Mouse (Mus musculus) myocyte (in vitro differentiated cells): Measurements from ENCODE around the gene Bicc1. TPM values are rescaled to one million over a fixed set of nuclear protein-coding genes. Genes with fewer than 3 reads are reported as not detected.

ENCODE experiments used
- H3K27me3 ChIP-seq: one replicate; pipeline ENCODE4 v1.6.1; 2011; ENCODE audit not compliant: control insufficient read depth, insufficient read depth, insufficient read length
- H3K36me3 ChIP-seq: one replicate; pipeline ENCODE4 v1.6.1; 2011; ENCODE audit not compliant: control insufficient read depth, insufficient read depth
- H3K4me2 ChIP-seq: one replicate; pipeline ENCODE4 v1.6.1; 2011; ENCODE audit warnings: low read depth, control low read depth
- H3K4me3 ChIP-seq: one replicate; pipeline ENCODE4 v1.5.1; 2011; ENCODE audit warnings: mild to moderate bottlenecking, control low read depth, moderate library complexity
- H3K79me2 ChIP-seq: one replicate; pipeline ENCODE4 v1.6.1; 2011; ENCODE audit not compliant: control insufficient read depth, insufficient read depth
- H3ac ChIP-seq: one replicate; pipeline ENCODE4 v1.6.1; 2011; ENCODE audit not compliant: control insufficient read depth, insufficient read length
- CEBPB ChIP-seq: IDR thresholded peaks from 2 replicates; pipeline ENCODE4 v1.6.1; 2011; ENCODE audit warnings: mild to moderate bottlenecking, moderate library complexity; ENCODE audit not compliant: poor library complexity, insufficient read depth, severe bottlenecking
- E2F4 ChIP-seq: IDR thresholded peaks from one replicate; pipeline ENCODE4 v1.6.1; 2011; ENCODE audit warnings: mild to moderate bottlenecking, control low read depth, moderate library complexity; ENCODE audit not compliant: insufficient read depth
- MAX ChIP-seq: IDR thresholded peaks from one replicate; pipeline ENCODE4 v1.6.1; 2011; ENCODE audit warnings: low read depth, mild to moderate bottlenecking, control low read depth
- MYOD1 ChIP-seq, 3 experiments: IDR thresholded peaks; one replicate each; pipeline ENCODE4 v1.6.1; 2011; ENCODE audit warnings: control low read depth in 2 of 3, low read depth in 2 of 3, mild to moderate bottlenecking in 2 of 3, moderate library complexity in 1 of 3; ENCODE audit not compliant: insufficient read length in 2 of 3, control insufficient read depth in 1 of 3
- MYOG ChIP-seq, 3 experiments: IDR thresholded peaks; one replicate each; pipeline ENCODE4 v1.6.1; 2011; ENCODE audit warnings: control low read depth in 2 of 3, low read depth in 2 of 3, mild to moderate bottlenecking in 2 of 3; ENCODE audit not compliant: insufficient read length in 2 of 3, control insufficient read depth in 1 of 3, insufficient read depth in 1 of 3
- POLR2A ChIP-seq: IDR thresholded peaks from one replicate; pipeline ENCODE4 v1.6.1; 2011; ENCODE audit warnings: low read depth, mild to moderate bottlenecking, control low read depth, moderate library complexity; ENCODE audit not compliant: insufficient read length
- POLR2AphosphoS2 ChIP-seq: IDR thresholded peaks from one replicate; pipeline ENCODE4 v1.6.1; 2011; ENCODE audit warnings: low read depth, control low read depth; ENCODE audit not compliant: insufficient read length
- REST ChIP-seq: IDR thresholded peaks from one replicate; pipeline ENCODE4 v1.6.1; 2011; ENCODE audit warnings: mild to moderate bottlenecking, control low read depth, moderate library complexity; ENCODE audit not compliant: insufficient read depth, insufficient read length
- SRF ChIP-seq: IDR thresholded peaks from one replicate; pipeline ENCODE4 v1.6.1; 2011; ENCODE audit warnings: low read depth; ENCODE audit not compliant: control insufficient read depth, insufficient read length
- TCF12 ChIP-seq: IDR thresholded peaks from one replicate; pipeline ENCODE4 v1.6.1; 2011; ENCODE audit warnings: mild to moderate bottlenecking, control low read depth; ENCODE audit not compliant: poor library complexity, insufficient read depth, severe bottlenecking
- TCF3 ChIP-seq: IDR thresholded peaks from one replicate; pipeline ENCODE4 v1.6.1; 2011; ENCODE audit warnings: low read depth, control low read depth; ENCODE audit not compliant: insufficient read length
- USF1 ChIP-seq: IDR thresholded peaks from one replicate; pipeline ENCODE4 v1.6.1; 2011; ENCODE audit warnings: low read depth, mild to moderate bottlenecking, control low read depth, moderate library complexity
- polyA plus RNA-seq: library from polyadenylated mRNA; unstranded; fragments of >200 nt; fragmentation: generic; extraction: Trizol; gene quantifications from one replicate; pipeline ENCODE4 v1.2.1, GENCODE M21; 2012; ENCODE audit warnings: missing spikeins

Bicc1 gene
- polyA plus RNA-seq, 1 experiment: 4.6 TPM

DNA sequence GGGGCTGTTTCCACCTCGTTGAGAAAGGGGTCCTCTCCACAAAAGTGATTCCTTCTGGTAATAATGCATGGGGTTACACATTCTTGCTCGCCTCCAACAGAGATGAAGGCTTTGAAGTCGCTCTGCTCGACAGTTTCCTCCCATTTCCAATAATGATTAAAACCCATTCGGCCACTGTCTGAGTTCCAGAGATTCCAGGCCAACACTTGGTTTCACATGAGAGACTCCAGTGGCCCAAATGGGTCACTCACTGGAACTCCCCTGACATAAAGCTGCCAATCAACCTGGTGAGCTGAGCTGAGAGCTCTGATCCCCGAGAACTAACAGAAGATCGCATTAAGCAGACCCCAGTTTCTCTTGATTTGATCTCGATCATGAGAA lies 31.6 kb downstream of the Bicc1 start:
- Histone ChIP-seq H3K79me2 (no peaks in the 10 kb centered on the region), H3K36me3 (no peaks in the 10 kb centered on the region), H3K4me3 (no peak overlapping the region), H3ac (no peak overlapping the region), H3K4me2 (no peak overlapping the region), H3K27me3 (no peaks in the 10 kb centered on the region)
- no peak for TF ChIP-seq MYOD1 (IDR thresholded peaks at IDR 0.05; ENCODE audit: control insufficient read depth in 1 of 3, insufficient read length in 2 of 3, low read depth in 2 of 3)
- TF ChIP-seq CEBPB: no peak
- no peak for TF ChIP-seq SRF

DNA sequence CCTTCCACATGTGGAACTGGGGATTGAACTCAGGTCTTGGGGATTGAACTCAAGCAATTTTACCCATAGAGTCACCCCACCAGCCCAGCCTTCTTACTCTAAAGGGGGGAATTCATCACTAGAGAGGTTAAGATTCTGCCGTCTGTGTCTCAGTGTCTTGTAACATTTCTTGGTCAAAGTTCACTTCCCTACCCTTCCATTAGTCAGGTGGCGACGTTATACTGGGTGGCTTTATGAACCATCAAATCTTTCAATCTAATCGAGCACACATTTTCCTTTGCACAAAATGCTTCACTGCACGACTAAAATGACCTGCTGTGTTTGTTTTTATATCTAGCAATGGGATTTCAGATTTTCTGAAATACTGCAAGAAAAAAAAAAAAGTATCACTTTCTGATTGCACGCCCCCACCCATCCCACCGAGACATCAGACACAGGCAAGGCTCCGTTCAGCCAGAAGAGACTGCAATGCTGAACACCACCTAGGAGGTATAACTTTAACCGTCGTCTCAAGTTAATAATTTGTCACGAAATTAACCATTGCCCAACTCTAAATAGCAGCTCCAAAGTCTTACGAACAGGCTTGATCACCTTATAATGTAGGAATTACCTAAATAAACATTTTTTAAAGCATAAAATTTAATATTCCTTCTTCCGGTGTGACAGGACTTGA lies 32.1 kb downstream of the Bicc1 start:
- TF ChIP-seq SRF (no peak), POLR2AphosphoS2 (no peak), TCF3 (no peak), USF1 (no peak), POLR2A (no peak), TCF12 (no peak), MYOD1 (IDR thresholded peaks at IDR 0.05; ENCODE audit: control insufficient read depth in 1 of 3, insufficient read length in 2 of 3, low read depth in 2 of 3) (no peak), REST (no peak), MAX (no peak), CEBPB (no peak), E2F4 (no peak), MYOG (IDR thresholded peaks at IDR 0.05; ENCODE audit: control insufficient read depth in 1 of 3, insufficient read depth in 1 of 3, insufficient read length in 2 of 3, low read depth in 2 of 3) (no peak)

DNA sequence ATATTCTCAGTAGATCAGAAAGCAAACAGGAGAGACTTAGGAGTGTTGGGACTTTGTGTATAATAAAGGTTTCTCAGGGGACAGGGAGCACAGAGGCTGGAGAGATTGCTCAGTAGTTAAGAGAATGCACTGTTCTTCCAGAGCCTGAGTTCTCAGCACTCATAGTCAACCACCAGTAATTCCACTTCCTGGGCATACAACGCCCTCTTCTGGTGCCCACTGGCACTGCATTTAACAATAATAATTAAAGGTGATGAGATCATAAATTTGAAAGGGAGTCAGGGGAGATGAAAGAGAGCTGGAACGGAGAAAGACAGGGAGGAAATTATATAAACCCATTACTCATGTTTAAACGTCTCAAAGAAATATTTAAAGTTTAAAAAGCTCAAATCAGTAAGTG lies 35.5 kb downstream of the Bicc1 start:
- no peaks in the 10 kb centered on the region for H3K36me3 ChIP-seq
- H3ac ChIP-seq: no peak overlapping the region
- no peaks in the 10 kb centered on the region for H3K79me2 ChIP-seq
- H3K4me2 ChIP-seq: no peak overlapping the region
- H3K4me3 ChIP-seq: no peak overlapping the region
- H3K27me3 ChIP-seq: no peaks in the 10 kb centered on the region
- no peak for TF ChIP-seq TCF3
- TF ChIP-seq POLR2AphosphoS2: no peak
- TF ChIP-seq SRF: no peak
- no peak for TF ChIP-seq MYOD1 (IDR thresholded peaks at IDR 0.05; ENCODE audit: control insufficient read depth in 1 of 3, insufficient read length in 2 of 3, low read depth in 2 of 3)
- no peak for TF ChIP-seq CEBPB
- TF ChIP-seq TCF12: no peak
- no peak for TF ChIP-seq REST
- TF ChIP-seq MYOG (IDR thresholded peaks at IDR 0.05; ENCODE audit: control insufficient read depth in 1 of 3, insufficient read depth in 1 of 3, insufficient read length in 2 of 3, low read depth in 2 of 3): no peak
- no peak for TF ChIP-seq MAX
- TF ChIP-seq E2F4: no peak
- TF ChIP-seq USF1: no peak
- no peak for TF ChIP-seq POLR2A

More for the DNA sequence above, 32.1 kb downstream of the Bicc1 start:
- Histone ChIP-seq H3K36me3 (no peaks in the 10 kb centered on the region), H3K79me2 (no peaks in the 10 kb centered on the region), H3K27me3 (no peaks in the 10 kb centered on the region), H3K4me2 (no peak overlapping the region), H3ac (no peak overlapping the region), H3K4me3 (no peak overlapping the region)

DNA sequence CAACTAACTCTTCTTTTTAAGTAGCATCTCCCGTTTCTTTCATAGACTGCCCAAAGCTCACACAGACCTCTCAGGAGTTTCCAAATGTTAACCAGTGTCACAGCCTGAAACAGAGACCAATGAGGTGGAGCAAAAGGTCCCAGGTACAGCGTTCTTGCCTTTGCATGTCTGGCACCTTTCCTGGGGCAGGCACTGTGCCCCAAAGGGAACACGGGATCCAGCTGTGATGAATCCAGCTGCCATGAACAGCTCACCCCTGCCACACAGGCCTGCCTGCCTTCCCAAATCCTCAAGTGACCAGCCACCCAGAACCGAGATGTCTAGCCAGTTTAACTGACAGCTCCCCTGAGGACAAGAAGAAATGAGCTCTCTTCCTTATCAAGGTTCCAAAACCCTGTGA lies 36.1 kb downstream of the Bicc1 start:
- H3K4me2 ChIP-seq: no peak overlapping the region
- no peak overlapping the region for H3ac ChIP-seq
- no peaks in the 10 kb centered on the region for H3K27me3 ChIP-seq
- no peaks in the 10 kb centered on the region for H3K36me3 ChIP-seq
- TF ChIP-seq REST (no peak), CEBPB (no peak)
- no peaks in the 10 kb centered on the region for H3K79me2 ChIP-seq
- H3K4me3 ChIP-seq: no peak overlapping the region

DNA sequence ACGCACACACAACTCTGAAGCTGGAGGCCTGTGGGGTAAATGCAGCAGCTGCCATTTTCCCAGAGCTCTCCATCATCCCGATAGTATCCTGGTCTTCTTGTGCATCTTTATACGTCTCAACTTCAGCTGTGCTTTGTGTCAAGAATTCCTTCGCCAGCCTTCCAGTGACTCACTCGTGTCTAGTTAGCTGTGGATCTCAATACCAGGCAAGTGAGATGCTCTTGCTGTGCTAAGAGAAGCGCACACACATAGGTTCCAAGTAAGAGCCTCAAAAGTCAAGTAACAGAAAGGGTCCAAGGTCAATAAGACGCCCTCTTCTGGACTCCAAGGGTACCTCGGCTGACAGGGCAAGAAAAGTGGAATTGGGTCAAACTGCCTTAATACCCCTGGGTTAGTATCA lies 37.0 kb downstream of the Bicc1 start:
- H3K27me3 ChIP-seq: no peaks in the 10 kb centered on the region
- no peaks in the 10 kb centered on the region for H3K36me3 ChIP-seq
- H3ac ChIP-seq: no peak overlapping the region
- no peak overlapping the region for H3K4me2 ChIP-seq
- no peak for TF ChIP-seq CEBPB
- TF ChIP-seq POLR2AphosphoS2: no peak
- no peak for TF ChIP-seq MAX
- TF ChIP-seq USF1: no peak
- no peak for TF ChIP-seq REST
- TF ChIP-seq TCF12: no peak
- no peak for TF ChIP-seq E2F4
- no peak for TF ChIP-seq MYOD1 (IDR thresholded peaks at IDR 0.05; ENCODE audit: control insufficient read depth in 1 of 3, insufficient read length in 2 of 3, low read depth in 2 of 3)
- no peak overlapping the region for H3K4me3 ChIP-seq
- no peaks in the 10 kb centered on the region for H3K79me2 ChIP-seq
